Mouse (Mus musculus) ES-E14 (cell line): Measurements from ENCODE around the gene Nxpe4. TPM values are rescaled to one million over a fixed set of nuclear protein-coding genes. Genes with fewer than 3 reads are reported as not detected.

Experiments used
- DNase-seq: peaks from one replicate; pipeline ENCODE4 v3.0.0-alpha.2; 2013; ENCODE audit warnings: low read depth, low spot score
- H3K27ac ChIP-seq: 2 replicates; pipeline ENCODE4 v1.5.1; 2012; ENCODE audit warnings: low read depth, mild to moderate bottlenecking, low read length, moderate library complexity, mixed read lengths; ENCODE audit not compliant: poor library complexity, insufficient read depth, severe bottlenecking
- H3K36me3 ChIP-seq: 2 replicates; pipeline ENCODE4 v1.6.1; 2012; ENCODE audit warnings: mild to moderate bottlenecking, low read length, moderate library complexity, mixed read lengths; ENCODE audit not compliant: control insufficient read depth, poor library complexity, insufficient read depth, severe bottlenecking
- H3K4me1 ChIP-seq, 2 experiments: fragments of 150-350 bp in 1 of 2; sonication (generic) in 1 of 2; 2 replicates each; pipeline ENCODE4 v1.6.1; 2012; ENCODE audit warnings: low read length in 2 of 2, mild to moderate bottlenecking in 1 of 2, mixed read lengths in 1 of 2; ENCODE audit not compliant: control insufficient read depth in 2 of 2, insufficient read depth in 2 of 2, poor library complexity in 1 of 2
- H3K4me3 ChIP-seq, 2 experiments: fragments of 150-350 bp in 1 of 2; sonication (generic) in 1 of 2; 2 replicates each; pipeline ENCODE4 v1.5.1; 2012; ENCODE audit warnings: low read length in 2 of 2, low read depth in 1 of 2, mild to moderate bottlenecking in 1 of 2, mixed read lengths in 1 of 2; ENCODE audit not compliant: insufficient read depth in 1 of 2, poor library complexity in 1 of 2, severe bottlenecking in 1 of 2
- H3K9ac ChIP-seq: 2 replicates; pipeline ENCODE4 v1.6.1; 2012; ENCODE audit warnings: low read depth, mild to moderate bottlenecking, low read length, mixed read lengths; ENCODE audit not compliant: poor library complexity, insufficient read depth, severe bottlenecking
- H3K9me3 ChIP-seq: fragments of 150-350 bp; sonication (generic); 2 replicates; pipeline ENCODE4 v1.6.1; 2012; ENCODE audit warnings: low read depth, mild to moderate bottlenecking, low read length; ENCODE audit not compliant: control insufficient read depth, insufficient read depth
- CHD2 ChIP-seq: IDR thresholded peaks from 2 replicates; pipeline ENCODE4 v1.6.1; 2014; ENCODE audit warnings: mild to moderate bottlenecking, low read depth, low read length, inconsistent platforms
- HCFC1 ChIP-seq: IDR thresholded peaks from 2 replicates; pipeline ENCODE4 v1.6.1; 2012; ENCODE audit warnings: low read length, inconsistent platforms, borderline replicate concordance; ENCODE audit not compliant: insufficient read depth
- MAFK ChIP-seq: IDR thresholded peaks from 2 replicates; pipeline ENCODE4 v1.6.1; 2014; ENCODE audit warnings: mild to moderate bottlenecking, low read depth, low read length, inconsistent platforms; ENCODE audit not compliant: insufficient read depth
- ZC3H11A ChIP-seq: IDR thresholded peaks from 2 replicates; pipeline ENCODE4 v1.6.1; 2012; ENCODE audit warnings: low read depth, mild to moderate bottlenecking, inconsistent platforms, low read length, borderline replicate concordance
- ZNF384 ChIP-seq: IDR thresholded peaks from 2 replicates; pipeline ENCODE4 v1.6.1; 2012; ENCODE audit warnings: low read depth, low read length, inconsistent platforms
- in situ Hi-C, 2 experiments: fragments of 600-800 bp; cut with MboI; formaldehyde crosslinking; loops; one replicate each; pipeline ENCODE4 v1.15.1; 2025; ENCODE audit warnings: low sequenced_read_pairs in 2 of 2, inconsistent platforms in 1 of 2; ENCODE audit not compliant: unreplicated experiment in 2 of 2
- total RNA-seq: library from RNA; depleted of rRNA; stranded (reverse); fragments of 300-350 nt; gene quantifications from 2 replicates; pipeline ENCODE4 v1.2.3, GENCODE M21; 2012

Nxpe4 gene
- total RNA-seq, 1 experiment = 0.94 TPM

- Histone ChIP-seq H3K4me3 (no peak overlapping the region), H3K9me3 (no peaks in the 10 kb centered on the region), H3K36me3 (no peaks in the 10 kb centered on the region), H3K4me1 (peaks cover 0 to 2% of the 10 kb centered on the region in 2 experiments; a peak in 1 of 4 replicates), H3K27ac (no peak overlapping the region), H3K9ac (no peak overlapping the region)
- no peak for TF ChIP-seq MAFK
- no peak for TF ChIP-seq HCFC1
- no peak for TF ChIP-seq ZC3H11A
- TF ChIP-seq ZNF384 = no peak
- no peak for TF ChIP-seq CHD2
- DNase-seq = no peak
- in situ Hi-C loops = no loop called here
These were observed 200.9 kb downstream of the Nxpe4 start for GRCm38 (mm10) chr9:48362743-48363142.

- Histone ChIP-seq H3K36me3 (no peaks in the 10 kb centered on the region), H3K9ac (no peak overlapping the region), H3K27ac (no peak overlapping the region), H3K9me3 (no peaks in the 10 kb centered on the region), H3K4me3 (no peak overlapping the region), H3K4me1 (no peaks in the 10 kb centered on the region)
- no peak for DNase-seq
- in situ Hi-C loops = no loop called here
- TF ChIP-seq MAFK = no peak
These were observed 211.5 kb downstream of the Nxpe4 start for GRCm38 (mm10) chr9:48373232-48373878.

- Histone ChIP-seq H3K36me3 (no peaks in the 10 kb centered on the region), H3K9ac (no peak overlapping the region), H3K4me3 (no peak overlapping the region), H3K4me1 (no peaks in the 10 kb centered on the region), H3K9me3 (no peaks in the 10 kb centered on the region), H3K27ac (no peak overlapping the region)
- TF ChIP-seq MAFK = no peak
- TF ChIP-seq HCFC1 = no peak
- TF ChIP-seq ZNF384 = no peak
- TF ChIP-seq ZC3H11A = no peak
- TF ChIP-seq CHD2 = no peak
- DNase-seq = no peak
- in situ Hi-C loops = no loop called here
These were observed 212.5 kb downstream of the Nxpe4 start for GRCm38 (mm10) chr9:48374357-48374756.

- H3K4me3 ChIP-seq = no peak overlapping the region
- no peak for DNase-seq
- TF ChIP-seq ZC3H11A (no peak), HCFC1 (no peak), ZNF384 (no peak), CHD2 (no peak), MAFK (no peak)
- no peaks in the 10 kb centered on the region for H3K36me3 ChIP-seq
- H3K9ac ChIP-seq = no peak overlapping the region
- H3K9me3 ChIP-seq = no peaks in the 10 kb centered on the region
- no peaks in the 10 kb centered on the region for H3K4me1 ChIP-seq
- in situ Hi-C loops = no loop called here
- H3K27ac ChIP-seq = no peak overlapping the region
These were observed 226.6 kb downstream of the Nxpe4 start for GRCm38 (mm10) chr9:48388451-48388850.

- H3K9me3 ChIP-seq = no peaks in the 10 kb centered on the region
- DNase-seq = no peak
- no peaks in the 10 kb centered on the region for H3K36me3 ChIP-seq
- in situ Hi-C loops = no loop called here
- H3K9ac ChIP-seq = no peak overlapping the region
- no peak overlapping the region for H3K27ac ChIP-seq
- H3K4me3 ChIP-seq = no peak overlapping the region
- no peaks in the 10 kb centered on the region for H3K4me1 ChIP-seq
- TF ChIP-seq MAFK (no peak), HCFC1 (no peak), ZC3H11A (no peak), CHD2 (no peak), ZNF384 (no peak)
These were observed 228.2 kb downstream of the Nxpe4 start for GRCm38 (mm10) chr9:48389983-48390382.
